Comparison of ENCODE assay signal across 8 mouse cellular contexts in the genomic region with DNA sequence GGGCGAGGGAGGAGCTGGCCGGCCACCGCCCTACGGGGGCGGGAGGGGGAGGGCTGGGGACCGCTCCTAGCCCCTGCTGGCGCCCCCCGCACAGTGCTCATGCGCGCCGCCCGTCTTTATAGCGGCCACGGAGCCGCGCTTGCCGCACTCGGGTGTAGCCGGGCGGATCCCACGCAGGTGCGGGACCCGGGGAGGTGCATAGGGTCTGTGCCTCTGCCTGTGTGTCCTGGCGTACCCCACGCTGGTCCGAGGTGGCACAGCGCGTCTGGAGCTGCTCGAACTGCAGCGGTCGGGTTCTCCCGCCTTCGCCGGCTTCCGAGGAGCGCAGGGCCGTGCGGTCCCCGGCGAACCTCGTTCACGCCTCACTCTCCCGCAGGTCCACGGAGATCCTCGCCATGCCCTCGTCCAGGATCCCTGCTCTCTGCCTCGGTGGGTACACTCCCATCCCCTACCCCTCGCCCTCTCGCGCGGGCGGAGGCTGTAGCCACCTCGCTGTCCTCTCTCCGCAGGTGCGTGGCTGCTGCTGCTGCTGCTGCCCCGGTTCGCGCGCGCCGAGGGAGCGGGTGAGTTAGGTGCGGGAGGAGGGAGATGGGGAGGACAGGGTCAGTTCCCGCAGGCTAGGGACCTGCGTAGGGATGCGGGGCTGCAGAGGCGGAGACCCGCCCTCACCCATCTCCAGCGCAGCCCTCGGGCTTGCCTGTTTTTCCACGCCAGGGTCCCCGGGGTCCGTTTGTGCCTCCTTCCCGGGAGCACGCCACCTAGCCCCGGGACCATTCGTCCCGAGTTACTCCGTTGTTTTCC. TPM values are rescaled to one million over a fixed set of nuclear protein-coding genes. Genes with fewer than 3 reads are reported as not detected.
DNase-seq lines count a peak whose midpoint lies in the region; ATAC-seq lines count a peak whose summit lies in the region.

Gene Coch, plus strand, starts transcription at position 113 of the 801 bp plus-strand sequence.

- H3K27me3 ChIP-seq in embryonic facial prominence, embryonic 12.5 days = peaks cover 42% of the 10 kb centered on the region
- peaks cover 51% of the 10 kb centered on the region for H3K27me3 ChIP-seq in hindbrain, embryonic 12.5 days
- peaks cover 50% of the 10 kb centered on the region for H3K27me3 ChIP-seq in limb, embryonic 15.5 days
- H3K27me3 ChIP-seq in neural tube, embryonic 15.5 days (replicated peaks) = peaks cover 26% of the 10 kb centered on the region

- H3K27ac ChIP-seq in embryonic facial prominence, embryonic 12.5 days = no peak within 1 kb of the TSS
- H3K27ac ChIP-seq in hindbrain, embryonic 12.5 days = no peak within 1 kb of the TSS
- H3K27ac ChIP-seq in limb, embryonic 15.5 days = no peak within 1 kb of the TSS
- H3K27ac ChIP-seq in neural tube, embryonic 15.5 days (replicated peaks) = no peak within 1 kb of the TSS

- H3K4me2 ChIP-seq in embryonic facial prominence, embryonic 12.5 days (replicated peaks) = peak within 1 kb of the TSS; percentile 94
- peak within 1 kb of the TSS; percentile 90 for H3K4me2 ChIP-seq in hindbrain, embryonic 12.5 days (replicated peaks)
- peak within 1 kb of the TSS; percentile 100 for H3K4me2 ChIP-seq in limb, embryonic 15.5 days
- peak within 1 kb of the TSS; percentile 99 for H3K4me2 ChIP-seq in neural tube, embryonic 15.5 days

- under 1% methylated on average over 73 of the region's 79 CpGs for WGBS in embryonic facial prominence, embryonic 12.5 days
- under 1% methylated on average over 74 of the region's 79 CpGs for WGBS in hindbrain, embryonic 12.5 days
- under 1% methylated on average over 70 of the region's 79 CpGs for WGBS in limb, embryonic 15.5 days
- whole genome bisulfite sequencing in neural tube, embryonic 15.5 days = under 1% methylated on average over 76 of the region's 79 CpGs

- H3K9me3 ChIP-seq in embryonic facial prominence, embryonic 12.5 days = no peaks in the 10 kb centered on the region
- H3K9me3 ChIP-seq in hindbrain, embryonic 12.5 days (replicated peaks) = no peaks in the 10 kb centered on the region
- no peaks in the 10 kb centered on the region for H3K9me3 ChIP-seq in limb, embryonic 15.5 days
- H3K9me3 ChIP-seq in neural tube, embryonic 15.5 days (replicated peaks) = no peaks in the 10 kb centered on the region

- H3K9ac ChIP-seq in embryonic facial prominence, embryonic 12.5 days = peak within 1 kb of the TSS; percentile 62
- peak within 1 kb of the TSS; percentile 68 for H3K9ac ChIP-seq in hindbrain, embryonic 12.5 days
- peak within 1 kb of the TSS; percentile 21; the same call in 1 of the 2 replicates for H3K9ac ChIP-seq in limb, embryonic 15.5 days
- H3K9ac ChIP-seq in neural tube, embryonic 15.5 days (replicated peaks) = peak within 1 kb of the TSS; percentile 65

- no peaks in the 10 kb centered on the region for H3K36me3 ChIP-seq in embryonic facial prominence, embryonic 12.5 days
- H3K36me3 ChIP-seq in hindbrain, embryonic 12.5 days = no peaks in the 10 kb centered on the region
- H3K36me3 ChIP-seq in limb, embryonic 15.5 days = no peaks in the 10 kb centered on the region
- H3K36me3 ChIP-seq in neural tube, embryonic 15.5 days = no peaks in the 10 kb centered on the region

- peaks cover 7% of the 10 kb centered on the region; the same call in 1 of the 2 replicates for H3K4me1 ChIP-seq in embryonic facial prominence, embryonic 12.5 days
- H3K4me1 ChIP-seq in hindbrain, embryonic 12.5 days = peaks cover 15% of the 10 kb centered on the region
- H3K4me1 ChIP-seq in limb, embryonic 15.5 days = peaks cover 17% of the 10 kb centered on the region
- H3K4me1 ChIP-seq in neural tube, embryonic 15.5 days = peaks cover 21% of the 10 kb centered on the region

- DNase-seq in left cerebral cortex, adult 18-20 months (ENCODE audit: low spot score in 2 of 2) = peak; percentile 12 to 37
- no peak for DNase-seq in left cerebral cortex, adult 9 months (ENCODE audit: low spot score in 2 of 2)
- DNase-seq in ZHBTc4 (ENCODE audit: low read depth, low spot score) = peak; percentile 60
- DNase-seq in T-cell, adult 2 months (ENCODE audit: low spot score) = no peak

- H3K4me3 ChIP-seq in embryonic facial prominence, embryonic 12.5 days = peak within 1 kb of the TSS; percentile 61
- H3K4me3 ChIP-seq in hindbrain, embryonic 12.5 days = peak within 1 kb of the TSS; percentile 67
- peak within 1 kb of the TSS; percentile 59 for H3K4me3 ChIP-seq in limb, embryonic 15.5 days
- peak within 1 kb of the TSS; percentile 82 for H3K4me3 ChIP-seq in neural tube, embryonic 15.5 days (replicated peaks)

- peak; percentile 85 for ATAC-seq in embryonic facial prominence, embryonic 12.5 days (ENCODE audit: insufficient number of reproducible peaks, insufficient read depth, low FRiP score, low TSS enrichment)
- peak; percentile 90 for ATAC-seq in hindbrain, embryonic 12.5 days (ENCODE audit: low FRiP score)
- peak; percentile 58; the same call in 1 of the 2 replicates for ATAC-seq in limb, embryonic 15.5 days (ENCODE audit: insufficient number of reproducible peaks, low FRiP score, low TSS enrichment, low read depth)
- ATAC-seq in neural tube, embryonic 15.5 days (ENCODE audit: low FRiP score) = peak; percentile 92

RNA-seq across cellular contexts. Expression of gene Coch, which starts in this region (rescaled TPM):
- total RNA-seq in left cerebral cortex, adult 18-20 months (2021) = 10 to 100 TPM; 28.0 to 28.9 TPM
- polyA plus RNA-seq in embryonic facial prominence, embryonic 12.5 days (2016; fragmentation: Nextera tagmentation; extraction: Ambion mirVana) = 4.1 and 4.6 TPM in 2 replicates
- polyA plus RNA-seq in hindbrain, embryonic 12.5 days (2016; fragmentation: Nextera tagmentation; extraction: Ambion mirVana) = 11.9 and 12.0 TPM in 2 replicates
- 10.2 and 14.5 TPM in 2 replicates for polyA plus RNA-seq in limb, embryonic 15.5 days (2015; fragmentation: Nextera tagmentation; extraction: Ambion mirVana)
- 13.0 and 16.5 TPM in 2 replicates for polyA plus RNA-seq in neural tube, embryonic 15.5 days (2015; fragmentation: Nextera tagmentation; extraction: Ambion mirVana)

Comparison
In these comparisons a context has a peak if more than half of its experiments do, and no peak if none do; other contexts are left out.
1. DNase-seq: peak in left cerebral cortex, adult 18-20 months (2 of 2) and ZHBTc4 (single experiment); none in left cerebral cortex, adult 9 months (0 of 2) and T-cell, adult 2 months (single experiment).
2. Peak in every context shown above with its lines, with median percentiles within 50 percentile points of each other: ATAC-seq, H3K4me2 ChIP-seq, H3K4me3 ChIP-seq and H3K9ac ChIP-seq.